Mouse (Mus musculus) ovary, postnatal 36 days (tissue): ENCODE measurements around the gene Dgkh.

Experiments used
- DNase-seq: peaks from one replicate; pipeline ENCODE4 v3.0.0; 2022; ENCODE audit warnings: low spot score, mixed read lengths

The Dgkh gene

GRCm38 (mm10) chr14:78536281-78537165 lies 196.1 kb downstream of the Dgkh start, which contains the start of gene Akap11:
Gene Akap11, minus strand, starts transcription at chr14:78536808.
- peak; percentile 93 for DNase-seq

- DNase-seq: no peak
Measured at GRCm38 (mm10) chr14:78535366-78535765, 197.2 kb downstream of the Dgkh start.

GRCm38 (mm10) chr14:78534651-78535050 lies 197.9 kb downstream of the Dgkh start:
- DNase-seq: no peak

- DNase-seq: no peak
Measured at GRCm38 (mm10) chr14:78533701-78534100, 198.9 kb downstream of the Dgkh start.

- DNase-seq: no peak
Measured at GRCm38 (mm10) chr14:78532345-78532744, 200.2 kb downstream of the Dgkh start.

GRCm38 (mm10) chr14:78530256-78530655 lies 202.3 kb downstream of the Dgkh start:
- DNase-seq: no peak

- DNase-seq: no peak
Measured at GRCm38 (mm10) chr14:78528461-78529425, 203.8 kb downstream of the Dgkh start.

GRCm38 (mm10) chr14:78526907-78527306 lies 205.7 kb downstream of the Dgkh start:
- DNase-seq: no peak

GRCm38 (mm10) chr14:78526475-78526874 lies 206.1 kb downstream of the Dgkh start:
- DNase-seq: no peak

- DNase-seq: no peak
Measured at GRCm38 (mm10) chr14:78525611-78526457, 206.7 kb downstream of the Dgkh start.

GRCm38 (mm10) chr14:78525059-78525458 lies 207.5 kb downstream of the Dgkh start:
- DNase-seq: no peak

- no peak for DNase-seq
Measured at GRCm38 (mm10) chr14:78510713-78511112, 221.9 kb downstream of the Dgkh start.

- DNase-seq: no peak
Measured at GRCm38 (mm10) chr14:78509791-78510190, 222.8 kb downstream of the Dgkh start.
